Mouse (Mus musculus) liver, embryonic 14.5 days (tissue): ENCODE data around the gene Echdc2.

Source experiments
- CTCF ChIP-seq: IDR thresholded peaks from 2 replicates; pipeline ENCODE4 v1.5.1; 2016; ENCODE audit warnings: antibody characterized with exemption, low read depth, control low read depth
- EP300 ChIP-seq: IDR thresholded peaks from 2 replicates; pipeline ENCODE4 v1.6.1; 2016; ENCODE audit warnings: antibody characterized with exemption, low read depth

DNA sequence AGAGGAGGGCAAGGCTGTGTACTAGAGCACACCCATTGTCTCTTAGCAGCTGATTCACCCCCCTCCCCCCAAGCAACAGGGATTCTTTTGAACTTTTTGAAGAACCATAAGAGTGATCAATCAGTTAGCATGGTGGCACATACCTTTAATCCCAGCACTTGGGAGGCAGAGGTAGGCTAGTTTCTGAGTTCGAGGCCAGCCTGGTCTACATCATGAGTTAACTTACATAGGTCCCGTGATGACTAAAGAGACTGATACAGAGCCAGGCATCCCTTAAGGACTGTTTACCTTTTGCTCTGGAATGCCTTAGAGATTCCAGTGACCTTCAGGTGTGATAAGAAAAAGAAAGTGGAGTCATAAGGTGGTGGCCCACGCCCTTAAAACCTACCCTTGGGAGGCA is 1.9 kb upstream of the Echdc2 start:
- TF ChIP-seq CTCF (no peak), EP300 (no peak)
